Mouse (Mus musculus) telencephalon, adult 2 months (tissue): Measurements from ENCODE around the gene Osbpl3.
A peak's percentile ranks its signal among the peaks of the same experiment; 100 is the strongest.

Source experiments
- DNase-seq: peaks from one replicate; pipeline ENCODE4 v3.0.0-alpha.2; 2011; ENCODE audit warnings: low read depth, low spot score

Gene Osbpl3

GRCm38 (mm10) chr6:50334846-50335821, 120.9 kb downstream of the Osbpl3 start:
- DNase-seq, result no peak

GRCm38 (mm10) chr6:50333346-50333745, 122.7 kb downstream of the Osbpl3 start:
- DNase-seq, result no peak

GRCm38 (mm10) chr6:50331477-50331876, 124.5 kb downstream of the Osbpl3 start:
- DNase-seq, result no peak

- DNase-seq, result no peak
Observed at GRCm38 (mm10) chr6:50329380-50329779, 126.6 kb downstream of the Osbpl3 start.

GRCm38 (mm10) chr6:50328901-50329300, 127.1 kb downstream of the Osbpl3 start:
- DNase-seq, result no peak

- DNase-seq, result no peak
Observed at GRCm38 (mm10) chr6:50326192-50326591, 129.8 kb downstream of the Osbpl3 start.

- no peak for DNase-seq
Observed at GRCm38 (mm10) chr6:50325485-50325884, 130.5 kb downstream of the Osbpl3 start.

GRCm38 (mm10) chr6:50322631-50323030, 133.4 kb downstream of the Osbpl3 start:
- DNase-seq, result peak; percentile 88

- DNase-seq, result no peak
Observed at GRCm38 (mm10) chr6:50321739-50322138, 134.3 kb downstream of the Osbpl3 start.

- peak; percentile 89 for DNase-seq
Observed at GRCm38 (mm10) chr6:50318590-50319172, 137.3 kb downstream of the Osbpl3 start.

GRCm38 (mm10) chr6:50318150-50318549, 137.9 kb downstream of the Osbpl3 start:
- DNase-seq, result peak; percentile 62

- DNase-seq, result no peak
Observed at GRCm38 (mm10) chr6:50316795-50317505, 139.1 kb downstream of the Osbpl3 start.

- DNase-seq, result peak; percentile 86
Observed at GRCm38 (mm10) chr6:50314406-50315071, 141.5 kb downstream of the Osbpl3 start.

- peak; percentile 46 for DNase-seq
Observed at GRCm38 (mm10) chr6:50312647-50313046, 143.4 kb downstream of the Osbpl3 start.

GRCm38 (mm10) chr6:50309019-50309418, 147.0 kb downstream of the Osbpl3 start:
- no peak for DNase-seq

- DNase-seq, result no peak
Observed at GRCm38 (mm10) chr6:50306625-50307024, 149.4 kb downstream of the Osbpl3 start.

- DNase-seq, result peak; percentile 45
Observed at GRCm38 (mm10) chr6:50304949-50305491, 151.0 kb downstream of the Osbpl3 start.

GRCm38 (mm10) chr6:50301121-50301520, 154.9 kb downstream of the Osbpl3 start:
- DNase-seq, result no peak

GRCm38 (mm10) chr6:50300622-50301021, 155.4 kb downstream of the Osbpl3 start:
- no peak for DNase-seq

GRCm38 (mm10) chr6:50299071-50299470, 156.9 kb downstream of the Osbpl3 start:
- DNase-seq, result no peak

GRCm38 (mm10) chr6:50297671-50298070, 158.3 kb downstream of the Osbpl3 start:
- no peak for DNase-seq
